Mouse (Mus musculus): Measurements from ENCODE around the gene Retsat.

DNA sequence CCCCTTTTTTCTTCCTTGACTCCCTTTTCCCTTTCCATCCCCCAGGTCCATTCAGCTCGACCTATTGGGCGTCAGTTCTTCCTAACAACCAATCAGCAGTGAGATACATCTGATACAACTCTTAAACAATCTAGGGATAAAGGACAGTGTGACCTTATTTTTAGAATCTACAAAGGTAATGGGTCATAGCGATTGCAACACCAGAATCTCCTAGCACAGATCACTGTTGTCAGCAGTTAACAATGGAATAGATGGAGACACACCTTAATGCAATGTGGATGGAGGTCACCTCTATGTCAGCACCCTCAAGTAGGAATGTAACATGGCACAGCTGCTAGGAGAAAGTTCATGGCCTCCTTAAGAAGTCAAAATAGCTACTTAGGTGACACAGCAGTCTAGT, 24.6 kb downstream of the Retsat start:
- TF ChIP-seq CTCF (IDR thresholded peaks at IDR 0.05; ENCODE audit: low read depth, low read length) (no peak), POLR2A (IDR thresholded peaks at IDR 0.05; ENCODE audit: extremely low read depth, insufficient read depth, low read length) (no peak)
